Mouse (Mus musculus) gastrocnemius, adult 2 months (tissue): ENCODE measurements around the gene Gm42906. TPM values are rescaled to one million over a fixed set of nuclear protein-coding genes. Genes with fewer than 3 reads are reported as not detected.

ENCODE experiments used
- DNase-seq: peaks from one replicate; pipeline ENCODE4 v3.0.0; 2022
- H3K27ac ChIP-seq: fragments of 200-600 bp; 2 replicates; pipeline ENCODE4 v1.8.1; 2022; ENCODE audit warnings: mild to moderate bottlenecking
- H3K4me3 ChIP-seq: fragments of 200-600 bp; 2 replicates; pipeline ENCODE4 v1.8.1; 2022; ENCODE audit warnings: mild to moderate bottlenecking, moderate library complexity
- CTCF ChIP-seq: fragments of 200-600 bp; IDR thresholded peaks from 2 replicates; pipeline ENCODE4 v1.8.1; 2022; ENCODE audit warnings: antibody characterized with exemption, mild to moderate bottlenecking, moderate library complexity
- intact Hi-C: fragments of 180-260 bp; cut with DNase I; formaldehyde crosslinking; loops from one replicate; pipeline ENCODE4 v1.15.1; 2025
- total RNA-seq, 2 experiments: library from RNA; stranded (reverse); gene quantifications; 2 replicates each; pipeline ENCODE4 v1.2.3; 2021

The Gm42906 gene
- total RNA-seq, 2 experiments from 2014 or later: 1.1 to 1.3 TPM

- DNase-seq: no peak
- no peak overlapping the region for H3K27ac ChIP-seq
- H3K4me3 ChIP-seq: no peak overlapping the region
- no peak for TF ChIP-seq CTCF
- intact Hi-C loops: no loop called here
These were observed 19.7 kb downstream of the Gm42906 start for GRCm38 (mm10) chr5:151408124-151408900.

- Histone ChIP-seq H3K4me3 (no peak overlapping the region), H3K27ac (no peak overlapping the region)
- intact Hi-C loops: no loop called here
- DNase-seq: no peak
- no peak for TF ChIP-seq CTCF
These were observed 20.5 kb downstream of the Gm42906 start for GRCm38 (mm10) chr5:151407493-151407892.

DNA sequence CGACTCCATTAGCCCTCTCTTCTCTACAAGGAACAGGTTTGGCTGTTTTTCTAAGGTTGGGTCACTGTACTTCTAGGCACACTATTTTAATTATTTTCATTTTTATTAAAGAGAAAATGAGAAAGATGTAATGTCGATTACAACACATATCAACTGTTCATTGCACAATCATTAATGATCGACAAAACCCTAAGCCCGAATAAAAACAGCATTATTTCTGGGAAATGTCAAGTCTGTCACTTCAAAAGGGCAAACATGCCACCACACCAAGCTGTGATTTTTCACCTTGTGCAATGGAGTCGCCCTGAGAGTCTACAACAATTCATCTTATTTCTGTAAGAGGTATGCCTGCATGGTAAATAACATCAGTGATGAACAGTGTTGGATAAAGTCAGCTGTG, 21.7 kb downstream of the Gm42906 start:
- intact Hi-C loops: no loop called here
- no peak for DNase-seq
- H3K4me3 ChIP-seq: no peak overlapping the region
- no peak overlapping the region for H3K27ac ChIP-seq
- TF ChIP-seq CTCF: no peak

DNA sequence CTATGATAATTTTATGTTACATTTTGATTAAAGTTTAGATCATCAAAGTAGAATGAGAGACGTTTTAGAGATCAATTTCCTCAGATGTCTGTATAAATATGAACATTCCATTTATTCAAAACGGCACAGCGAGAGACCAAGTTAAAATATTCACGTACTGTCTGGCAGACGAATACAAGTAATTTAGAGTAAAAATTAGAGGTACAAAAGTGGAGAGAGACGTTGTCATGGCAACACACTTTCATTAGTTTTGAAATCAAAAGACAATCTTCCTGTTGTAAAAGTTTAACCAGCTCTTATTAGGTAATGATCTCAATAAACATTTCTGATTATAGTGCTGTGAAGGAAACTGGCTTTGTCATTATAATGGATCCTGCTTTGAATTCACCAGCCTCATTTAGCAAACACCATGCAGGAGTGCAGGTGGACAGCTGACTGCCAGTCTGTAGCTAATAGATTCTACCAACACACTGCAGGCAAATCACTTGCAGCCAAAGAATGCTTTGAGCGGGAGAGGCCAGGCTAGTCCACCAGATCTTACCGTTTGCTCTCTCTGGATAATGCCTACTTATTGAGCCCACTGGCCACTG, 22.6 kb downstream of the Gm42906 start:
- no peak for TF ChIP-seq CTCF
- intact Hi-C loops: no loop called here
- no peak for DNase-seq
- Histone ChIP-seq H3K27ac (no peak overlapping the region), H3K4me3 (no peak overlapping the region)

GRCm38 (mm10) chr5:151403586-151403985, 24.4 kb downstream of the Gm42906 start:
- DNase-seq: no peak
- no peak overlapping the region for H3K27ac ChIP-seq
- H3K4me3 ChIP-seq: no peak overlapping the region
- intact Hi-C loops: no loop called here
- no peak for TF ChIP-seq CTCF

DNA sequence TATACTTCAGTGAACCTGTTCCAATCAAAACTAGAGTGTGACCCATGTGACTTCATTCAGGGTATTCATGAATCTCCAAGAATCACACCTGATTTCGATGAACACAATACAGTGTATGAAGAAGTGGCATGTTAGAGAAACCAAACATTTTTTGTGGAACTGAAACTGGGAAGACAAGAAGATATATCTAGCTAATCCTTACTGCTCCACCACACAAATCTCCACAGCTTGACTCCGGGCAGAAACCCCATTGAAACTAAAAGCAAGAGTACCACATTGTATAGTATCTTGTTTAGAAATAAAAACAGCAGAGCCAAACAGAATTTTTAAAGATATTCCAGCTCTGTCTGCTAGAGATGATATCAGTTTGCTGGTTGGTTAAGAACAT, 27.4 kb downstream of the Gm42906 start:
- TF ChIP-seq CTCF: no peak
- Histone ChIP-seq H3K27ac (no peak overlapping the region), H3K4me3 (no peak overlapping the region)
- no peak for DNase-seq
- intact Hi-C loops: no loop called here

DNA sequence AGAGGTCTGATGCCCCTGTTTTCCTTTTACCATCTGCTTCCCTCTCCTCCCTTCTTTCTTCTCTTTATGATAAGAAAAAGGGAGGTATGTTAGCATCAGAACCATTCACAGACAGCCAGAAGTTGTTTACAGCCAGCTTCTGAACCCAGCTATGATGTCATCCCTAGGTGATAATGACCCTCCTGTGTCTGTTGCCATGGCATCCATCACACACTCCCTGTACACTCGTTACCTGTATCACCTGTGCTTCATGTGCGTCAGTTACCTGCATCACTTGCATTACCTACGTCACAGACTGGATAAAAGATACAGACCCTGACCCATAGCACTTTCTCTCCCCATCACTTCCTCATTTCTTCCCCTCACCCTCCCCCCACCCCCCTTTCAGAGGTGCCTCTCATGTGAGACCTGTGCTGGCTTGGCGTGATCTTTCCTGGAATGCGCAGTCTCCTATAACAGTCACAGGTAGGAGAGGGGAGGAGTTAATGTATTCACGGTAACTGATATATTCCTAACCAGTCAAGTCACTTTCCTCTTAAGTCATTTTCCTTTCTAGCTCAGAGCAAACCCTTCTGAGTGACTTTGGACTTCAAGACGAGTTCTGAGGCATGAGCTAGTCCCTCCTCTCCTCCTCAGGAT, 27.9 kb downstream of the Gm42906 start:
- TF ChIP-seq CTCF: no peak
- H3K4me3 ChIP-seq: no peak overlapping the region
- no peak overlapping the region for H3K27ac ChIP-seq
- intact Hi-C loops: no loop called here
- no peak for DNase-seq

DNA sequence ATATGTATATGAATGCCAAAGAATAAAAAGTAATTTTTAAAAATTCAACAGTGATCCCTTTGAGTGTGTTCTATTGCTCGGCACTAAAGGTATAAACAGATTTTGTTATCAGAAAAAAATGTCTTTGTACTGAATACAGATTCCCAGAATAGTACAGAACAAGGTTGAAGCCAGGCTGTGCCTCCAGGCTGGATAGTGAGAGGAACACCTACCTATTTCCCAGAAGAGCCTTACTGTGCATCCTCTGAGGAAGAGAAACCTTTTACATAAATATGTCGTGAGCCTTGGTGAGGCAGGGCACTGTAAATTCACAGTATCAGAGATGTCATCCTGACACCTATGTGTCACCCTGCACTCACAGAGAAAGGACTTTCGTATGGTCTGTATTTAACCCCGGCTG, 31.8 kb downstream of the Gm42906 start:
- no peak for TF ChIP-seq CTCF
- Histone ChIP-seq H3K4me3 (no peak overlapping the region), H3K27ac (no peak overlapping the region)
- intact Hi-C loops: no loop called here
- no peak for DNase-seq

DNA sequence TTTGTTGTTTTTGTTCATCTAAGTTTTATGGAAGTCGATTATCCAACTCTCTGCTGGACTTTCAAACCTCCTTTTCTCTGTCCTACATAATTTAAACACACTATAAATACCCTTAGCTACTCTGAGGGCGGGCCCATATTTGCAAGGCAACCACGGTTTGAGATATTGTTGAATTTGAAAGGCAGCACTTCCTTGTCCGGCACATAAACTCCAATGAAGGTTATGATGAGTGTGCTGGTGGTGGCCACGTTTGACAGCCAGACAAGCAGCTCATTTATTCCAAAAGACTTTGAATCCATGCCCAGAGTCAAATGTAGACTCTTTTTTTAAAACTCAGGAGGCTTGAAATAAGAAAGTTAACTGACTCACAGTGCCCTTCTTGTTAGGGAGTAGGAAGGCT, 33.3 kb downstream of the Gm42906 start:
- intact Hi-C loops: no loop called here
- DNase-seq: no peak
- H3K4me3 ChIP-seq: no peak overlapping the region
- H3K27ac ChIP-seq: no peak overlapping the region
- no peak for TF ChIP-seq CTCF

DNA sequence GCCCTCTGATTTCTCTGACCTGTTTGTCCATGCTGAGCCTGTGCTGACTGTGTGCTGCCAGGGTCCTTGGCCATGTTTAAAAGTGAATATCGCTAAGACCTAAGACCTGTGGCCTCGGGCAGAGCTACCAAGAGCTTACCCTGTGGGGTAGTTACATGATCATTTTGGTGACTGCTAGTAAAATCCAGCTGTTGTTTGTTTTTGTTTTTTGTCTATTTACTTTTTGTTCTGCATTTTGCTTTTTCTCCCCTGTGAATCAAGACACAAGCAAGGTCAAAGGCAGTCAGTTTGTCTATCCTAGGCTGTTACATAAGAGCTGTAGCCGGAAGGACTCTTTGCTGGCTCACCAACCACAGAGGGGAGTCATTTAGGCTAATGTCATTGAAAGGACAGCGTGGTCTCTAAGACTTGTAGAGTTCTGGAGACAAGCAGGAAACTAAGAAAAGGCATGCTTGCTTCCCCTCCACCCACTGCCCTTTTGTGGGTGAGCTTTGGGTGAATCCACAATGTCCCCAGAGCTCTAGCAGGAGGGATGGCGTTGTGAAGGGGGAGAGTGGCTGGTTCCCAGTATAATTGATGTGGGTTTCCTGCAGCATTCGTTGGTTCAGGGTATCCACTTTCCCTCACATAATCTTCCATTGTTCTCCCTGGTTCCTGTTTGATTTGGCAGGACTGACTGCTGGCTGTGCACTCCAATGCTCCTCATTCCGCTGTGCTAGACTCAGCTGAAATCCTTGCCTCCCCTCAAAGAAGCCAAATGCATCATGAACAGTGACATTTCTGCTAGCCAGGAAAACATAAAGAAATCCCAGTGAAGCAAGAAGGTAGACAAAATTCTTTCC, 33.9 kb downstream of the Gm42906 start:
- no peak for DNase-seq
- no peak for TF ChIP-seq CTCF
- no peak overlapping the region for H3K27ac ChIP-seq
- no peak overlapping the region for H3K4me3 ChIP-seq
- intact Hi-C loops: no loop called here

DNA sequence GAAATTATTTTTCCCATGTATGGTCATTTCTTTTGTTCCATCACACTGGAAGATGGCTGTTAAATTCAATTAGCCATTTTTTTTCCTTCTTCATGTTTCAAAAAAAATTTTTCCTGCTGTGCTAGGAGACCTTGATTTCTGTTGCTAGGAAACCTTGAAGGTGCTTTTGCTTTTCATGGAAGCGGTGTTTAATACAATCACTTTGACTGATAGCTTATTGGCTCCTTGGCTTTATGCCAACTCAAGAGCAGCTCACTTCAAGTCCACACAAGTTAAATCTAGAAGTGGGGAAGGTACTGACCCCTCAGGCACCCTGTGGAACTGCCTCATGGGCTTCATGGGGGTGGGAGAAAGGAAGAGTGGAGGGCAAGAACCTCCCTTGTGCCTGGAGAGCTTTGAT, 38.1 kb downstream of the Gm42906 start:
- no peak overlapping the region for H3K4me3 ChIP-seq
- no peak for DNase-seq
- intact Hi-C loops: no loop called here
- no peak overlapping the region for H3K27ac ChIP-seq
- no peak for TF ChIP-seq CTCF

GRCm38 (mm10) chr5:151379896-151380295, 48.1 kb downstream of the Gm42906 start:
- intact Hi-C loops: no loop called here
- Histone ChIP-seq H3K4me3 (no peak overlapping the region), H3K27ac (no peak overlapping the region)
- no peak for TF ChIP-seq CTCF
- DNase-seq: no peak

GRCm38 (mm10) chr5:151379210-151379609, 48.8 kb downstream of the Gm42906 start:
- Histone ChIP-seq H3K4me3 (no peak overlapping the region), H3K27ac (no peak overlapping the region)
- TF ChIP-seq CTCF: no peak
- intact Hi-C loops: no loop called here
- DNase-seq: no peak
